Mouse (Mus musculus) lung, adult 2 months (tissue): ENCODE results near the gene 4930432K21Rik.

Source experiments
- CTCF ChIP-seq: fragments of 200-500 bp; IDR thresholded peaks from 2 replicates; pipeline ENCODE4 v1.5.1; 2011; ENCODE audit warnings: mild to moderate bottlenecking, low read length, control low read depth; ENCODE audit not compliant: insufficient read depth
- POLR2A ChIP-seq: fragments of 200-500 bp; IDR thresholded peaks from 2 replicates; pipeline ENCODE4 v1.6.1; 2011; ENCODE audit warnings: low read depth, mild to moderate bottlenecking, control low read depth, low read length, borderline replicate concordance; ENCODE audit errors: extremely low read depth

- TF ChIP-seq CTCF = no peak
- TF ChIP-seq POLR2A = no peak
These were observed 57.2 kb downstream of the 4930432K21Rik start for GRCm38 (mm10) chr8:84205073-84205472.
